ENCODE assay signal across 7 mouse cellular contexts in genomic region chr2:164805332-164805718, GRCm38 (mm10). TPM values are rescaled to one million over a fixed set of nuclear protein-coding genes. Genes with fewer than 3 reads are reported as not detected.
DNase-seq lines count a peak whose midpoint lies in the region; ATAC-seq and TF ChIP-seq lines count a peak whose summit lies in the region.

No protein-coding gene starts in this region.

- ATAC-seq in forebrain, embryonic 13.5 days = peak; percentile 46; the same call in 1 of the 2 replicates
- ATAC-seq in liver, embryonic 13.5 days (ENCODE audit: low read depth) = peak; percentile 78

- H3K9ac ChIP-seq in forebrain, embryonic 13.5 days = peak overlapping the region; percentile 85
- peak overlapping the region; percentile 90 for H3K9ac ChIP-seq in liver, embryonic 13.5 days

- TF ChIP-seq POLR2A in thymus, adult 2 months (IDR thresholded peaks at IDR 0.05; ENCODE audit: control insufficient read depth, extremely low read depth, insufficient read depth, low read length, poor library complexity) = no peak

- H3K4me3 ChIP-seq in thymus, adult 2 months (ENCODE audit: control insufficient read depth, insufficient read depth, low read length) = peak overlapping the region; percentile 90
- peak overlapping the region; percentile 82 for H3K4me3 ChIP-seq in forebrain, embryonic 13.5 days
- H3K4me3 ChIP-seq in liver, embryonic 13.5 days (replicated peaks) = peak overlapping the region; percentile 86

- peak overlapping the region; percentile 94 for H3K27ac ChIP-seq in thymus, adult 2 months (ENCODE audit: control insufficient read depth, insufficient read depth, low read length)
- peak overlapping the region; percentile 72 for H3K27ac ChIP-seq in forebrain, embryonic 13.5 days
- H3K27ac ChIP-seq in liver, embryonic 13.5 days = peak overlapping the region; percentile 99

- H3K4me2 ChIP-seq in forebrain, embryonic 13.5 days = peak overlapping the region; percentile 84
- peak overlapping the region; percentile 92 for H3K4me2 ChIP-seq in liver, embryonic 13.5 days

- H3K4me1 ChIP-seq in thymus, adult 2 months (replicated peaks; ENCODE audit: control insufficient read depth, insufficient read depth, low read length) = peaks cover 14% of the 10 kb centered on the region
- H3K4me1 ChIP-seq in forebrain, embryonic 13.5 days = peaks cover 33% of the 10 kb centered on the region
- H3K4me1 ChIP-seq in liver, embryonic 13.5 days (replicated peaks) = peaks cover 35% of the 10 kb centered on the region

- H3K36me3 ChIP-seq in thymus, adult 2 months (ENCODE audit: control insufficient read depth, insufficient read depth, low read length) = peaks cover 4% of the 10 kb centered on the region; the same call in 1 of the 2 replicates
- H3K36me3 ChIP-seq in forebrain, embryonic 13.5 days (ENCODE audit: poor library complexity, severe bottlenecking) = peaks cover 25% of the 10 kb centered on the region
- H3K36me3 ChIP-seq in liver, embryonic 13.5 days = peaks cover 37% of the 10 kb centered on the region

- no peak for TF ChIP-seq CTCF in thymus, adult 2 months (IDR thresholded peaks at IDR 0.05; ENCODE audit: borderline replicate concordance, control insufficient read depth, extremely low read depth, insufficient read depth, low read length, poor library complexity)

- WGBS in thymus, adult 2 months = 2% methylated on average over 21 of the region's 21 CpGs
- 2% methylated on average over 21 of the region's 21 CpGs for WGBS in forebrain, embryonic 13.5 days
- WGBS in liver, embryonic 13.5 days (ENCODE audit: insufficient replicate concordance) = under 1% methylated on average over 21 of the region's 21 CpGs

- no peak for DNase-seq in thymus, adult 2 months
- DNase-seq in thymus, postnatal 14 days = no peak
- DNase-seq in liver, embryonic 13.5 days = no peak
- peak; percentile 62 for DNase-seq in testis, postnatal 10 days (ENCODE audit: low spot score)
- no peak for DNase-seq in adrenal gland, adult 18-20 months (ENCODE audit: low spot score in 2 of 2)
- DNase-seq in gastrocnemius, adult 8-10 months (ENCODE audit: low spot score in 2 of 2) = no peak

- no peaks in the 10 kb centered on the region for H3K9me3 ChIP-seq in forebrain, embryonic 13.5 days (replicated peaks)
- no peaks in the 10 kb centered on the region for H3K9me3 ChIP-seq in liver, embryonic 13.5 days (replicated peaks)

- H3K27me3 ChIP-seq in thymus, adult 2 months (ENCODE audit: control insufficient read depth, insufficient read depth, low read length) = no peaks in the 10 kb centered on the region
- H3K27me3 ChIP-seq in forebrain, embryonic 13.5 days = no peaks in the 10 kb centered on the region
- no peaks in the 10 kb centered on the region for H3K27me3 ChIP-seq in liver, embryonic 13.5 days

RNA-seq across cellular contexts. Expression of gene Zswim3, which starts 0.4 kb away (rescaled TPM):
- 5.9 and 6.2 TPM in 2 replicates for polyA plus RNA-seq in thymus, adult 2 months (2012; rRNA removed)
- 11.7 and 12.1 TPM in 2 replicates for polyA plus RNA-seq in forebrain, embryonic 13.5 days (2015; fragmentation: Nextera tagmentation; extraction: Ambion mirVana)
- polyA plus RNA-seq in liver, embryonic 13.5 days (2015; fragmentation: Nextera tagmentation; extraction: Ambion mirVana) = 4.3 and 5.1 TPM in 2 replicates
- 1 to 10 TPM; 4.2 to 5.3 TPM for total RNA-seq in adrenal gland, adult 18-20 months (2021)
- 1 to 10 TPM in 3 of 4 experiments, under 1 TPM in 1; 0.90 to 1.7 (median 1.2) TPM for total RNA-seq in gastrocnemius, adult 8-10 months (2022)

RNA-seq across cellular contexts. Expression of gene Acot8, which starts 0.6 kb away (rescaled TPM):
- polyA plus RNA-seq in thymus, adult 2 months (2012; rRNA removed) = 84.6 and 87.9 TPM in 2 replicates
- 16.5 and 17.0 TPM in 2 replicates for polyA plus RNA-seq in forebrain, embryonic 13.5 days (2015; fragmentation: Nextera tagmentation; extraction: Ambion mirVana)
- polyA plus RNA-seq in liver, embryonic 13.5 days (2015; fragmentation: Nextera tagmentation; extraction: Ambion mirVana) = 18.8 and 20.3 TPM in 2 replicates
- 10 to 100 TPM; 32.6 to 36.6 TPM for total RNA-seq in adrenal gland, adult 18-20 months (2021)
- total RNA-seq in gastrocnemius, adult 8-10 months (2022) = 10 to 100 TPM in 1 of 4 experiments, 1 to 10 TPM in 3; 8.1 to 10.9 (median 8.4) TPM

RNA-seq across cellular contexts. Expression of gene Zswim1, which starts 17.2 kb away (rescaled TPM):
- 9.5 and 11.5 TPM in 2 replicates for polyA plus RNA-seq in thymus, adult 2 months (2012; rRNA removed)
- 22.1 and 23.2 TPM in 2 replicates for polyA plus RNA-seq in forebrain, embryonic 13.5 days (2015; fragmentation: Nextera tagmentation; extraction: Ambion mirVana)
- polyA plus RNA-seq in liver, embryonic 13.5 days (2015; fragmentation: Nextera tagmentation; extraction: Ambion mirVana) = 6.2 and 6.9 TPM in 2 replicates
- total RNA-seq in adrenal gland, adult 18-20 months (2021) = 10 to 100 TPM; 11.0 to 11.4 TPM
- total RNA-seq in gastrocnemius, adult 8-10 months (2022) = 1 to 10 TPM; 4.7 to 5.3 (median 5.0) TPM

RNA-seq across cellular contexts. Expression of gene Snx21, which starts 19.7 kb away (rescaled TPM):
- 9.0 and 11.9 TPM in 2 replicates for polyA plus RNA-seq in thymus, adult 2 months (2012; rRNA removed)
- polyA plus RNA-seq in forebrain, embryonic 13.5 days (2015; fragmentation: Nextera tagmentation; extraction: Ambion mirVana) = 14.7 and 15.4 TPM in 2 replicates
- 4.1 TPM in 2 replicates for polyA plus RNA-seq in liver, embryonic 13.5 days (2015; fragmentation: Nextera tagmentation; extraction: Ambion mirVana)
- total RNA-seq in adrenal gland, adult 18-20 months (2021) = 10 to 100 TPM; 25.0 to 28.4 TPM
- total RNA-seq in gastrocnemius, adult 8-10 months (2022) = 10 to 100 TPM; 23.5 to 24.8 (median 24.4) TPM

RNA-seq across cellular contexts. Expression of gene Spata25, which starts 23.0 kb away (rescaled TPM):
- 2.9 and 4.5 TPM in 2 replicates for polyA plus RNA-seq in thymus, adult 2 months (2012; rRNA removed)
- polyA plus RNA-seq in forebrain, embryonic 13.5 days (2015; fragmentation: Nextera tagmentation; extraction: Ambion mirVana) = not detected in 2 replicates
- not detected in 2 replicates for polyA plus RNA-seq in liver, embryonic 13.5 days (2015; fragmentation: Nextera tagmentation; extraction: Ambion mirVana)
- total RNA-seq in adrenal gland, adult 18-20 months (2021) = not detected
- total RNA-seq in gastrocnemius, adult 8-10 months (2022) = not detected
